Mouse (Mus musculus): Measurements from ENCODE around the gene Srpk1.

GRCm38 (mm10) chr17:28586509-28586908 lies 36.0 kb downstream of the Srpk1 start:
- TF ChIP-seq POLR2A (IDR thresholded peaks at IDR 0.05; ENCODE audit: control insufficient read depth, low read depth, low read length), result no peak
- no peak for TF ChIP-seq CTCF (IDR thresholded peaks at IDR 0.05; ENCODE audit: control insufficient read depth, insufficient read depth, insufficient replicate concordance, low read depth, low read length)

Data from testis, adult 2 months (tissue).